Mouse (Mus musculus) kidney, postnatal 25 days (tissue): Measurements from ENCODE around the gene Olfr1537.

Experiments
- DNase-seq, 2 experiments: peaks; one replicate each; pipeline ENCODE4 v3.0.0; 2021; ENCODE audit warnings: mixed read lengths in 2 of 2

Olfr1537 gene

DNA sequence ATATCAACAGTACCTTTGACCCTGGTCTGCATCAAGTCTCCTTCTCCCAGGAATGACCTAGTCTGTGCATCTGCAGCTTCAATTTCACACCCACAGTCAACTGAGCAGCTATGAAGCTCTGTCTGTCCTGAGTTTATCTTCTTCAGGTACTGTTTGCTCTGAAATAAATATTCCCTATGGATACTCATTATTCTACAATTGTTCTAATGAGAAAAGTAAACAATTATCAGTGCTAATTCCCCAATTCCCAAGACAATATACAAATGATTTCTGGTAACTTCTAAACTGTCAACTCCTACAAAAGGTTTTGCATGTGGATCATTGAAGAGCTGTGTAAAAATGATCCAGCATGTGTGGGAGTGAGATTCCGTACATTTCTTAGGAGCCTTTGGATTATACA lies at the start of gene Olfr1537:
Gene Olfr1537 (minus strand): TSS at position 101 of the 400 bp plus-strand sequence.
- no peak for DNase-seq

DNA sequence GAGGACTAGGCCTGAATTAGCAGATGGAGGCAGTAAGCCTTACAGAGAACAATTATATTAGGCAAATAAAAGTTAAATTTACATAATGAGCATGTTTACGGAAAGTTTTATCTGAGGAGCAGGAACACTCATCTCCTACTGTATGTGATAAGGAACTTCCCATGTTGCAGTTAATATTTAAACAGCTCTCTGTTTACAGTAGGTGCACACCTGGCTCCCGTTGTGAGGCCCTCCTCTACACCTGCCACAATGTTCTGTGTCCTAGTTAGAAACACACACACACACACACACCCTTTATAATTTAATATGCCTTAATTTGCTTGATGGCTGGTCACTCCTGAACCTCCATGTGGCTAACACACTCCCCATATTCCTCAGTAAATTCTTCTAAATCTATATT lies 37.3 kb upstream of the Olfr1537 start:
- no peak for DNase-seq

DNA sequence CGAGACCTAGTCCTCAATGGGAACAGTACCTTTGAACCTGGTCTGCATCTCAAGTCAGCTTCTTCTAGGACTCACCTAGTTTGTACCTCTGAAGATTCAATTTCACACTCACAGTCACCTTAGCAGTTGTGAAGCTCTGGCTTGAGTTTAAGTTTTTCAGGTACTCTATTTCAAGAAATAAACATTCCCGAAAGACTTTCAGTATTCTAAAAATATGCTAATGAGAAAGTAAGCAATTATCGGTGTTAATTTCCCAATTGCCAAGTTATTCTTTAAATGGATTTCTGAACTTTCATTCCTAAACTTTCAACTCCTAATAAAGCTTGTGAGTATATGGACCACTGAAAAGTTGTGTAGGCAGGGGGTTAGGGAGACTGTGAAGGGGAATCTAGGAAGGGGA lies 26.9 kb upstream of the Olfr1537 start, which contains the start of gene Olfr945:
Gene Olfr945 (minus strand): TSS at position 101 of the 400 bp plus-strand sequence.
- DNase-seq: no peak

DNA sequence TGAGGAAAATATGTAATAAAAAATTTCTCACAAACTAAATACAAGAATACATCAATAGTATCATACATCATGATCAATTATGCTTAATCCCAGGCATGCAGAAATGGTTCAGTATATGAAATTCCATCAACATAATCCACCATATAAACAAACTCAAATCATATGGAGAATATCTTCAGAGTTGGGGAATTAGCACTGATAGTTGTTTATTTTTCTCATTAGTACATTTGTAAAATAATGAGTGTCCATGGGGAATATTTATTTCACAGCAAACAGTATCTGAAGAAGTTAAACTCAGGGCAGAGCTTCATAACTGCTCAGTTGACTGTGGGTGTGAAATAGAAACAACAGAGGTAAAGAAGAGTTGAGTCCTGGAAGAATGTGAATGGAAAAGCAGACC lies 48.2 kb downstream of the Olfr1537 start, which contains the start of gene Olfr944:
Gene Olfr944 (plus strand): TSS at position 301 of the 400 bp plus-strand sequence.
- no peak for DNase-seq
